23 mouse cellular contexts compared by ENCODE assay signal in the genomic region with DNA sequence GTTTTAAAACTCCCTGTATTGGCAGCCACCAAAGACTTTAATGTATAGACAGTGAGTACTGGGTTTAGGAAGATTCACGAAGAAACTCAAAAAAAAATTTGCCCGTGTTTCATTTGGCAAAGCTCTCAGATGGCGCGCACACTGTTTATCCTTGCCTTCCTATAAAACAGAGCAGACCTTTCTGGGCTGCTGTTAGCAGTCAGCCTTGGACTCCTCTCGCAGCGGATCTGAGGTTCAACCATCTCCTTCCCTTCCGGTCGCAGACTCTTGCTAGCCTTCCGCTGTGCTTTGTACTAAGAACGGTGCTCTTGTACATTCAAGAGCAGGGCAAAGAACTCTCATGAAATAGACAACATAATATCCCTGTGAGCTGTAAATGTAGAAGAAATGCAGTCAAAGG. TPM values are rescaled to one million over a fixed set of nuclear protein-coding genes. Genes with fewer than 3 reads are reported as not detected.
"Had no signal": no experiment of that assay in that cellular context is flagged by ENCODE, and none has a peak within 500 bp of the region (broad histone marks: within the 10 kb centered on the region; RNA-seq: fewer than 3 reads in every experiment).

No protein-coding gene starts in this region.

- H3K27me3 ChIP-seq: kidney, embryonic 15.5 days; lung, embryonic 15.5 days; midbrain, embryonic 15.5 days; neural tube, embryonic 12.5 days; neural tube, embryonic 15.5 days had no signal

- H3K4me3 ChIP-seq: kidney, embryonic 15.5 days; lung, embryonic 15.5 days; midbrain, embryonic 15.5 days; neural tube, embryonic 12.5 days; neural tube, embryonic 15.5 days had no signal

- ATAC-seq: liver, postnatal 0 days; midbrain, embryonic 15.5 days had no signal

- H3K4me2 ChIP-seq: kidney, embryonic 15.5 days; liver, embryonic 11.5 days; lung, embryonic 15.5 days; midbrain, embryonic 11.5 days; midbrain, embryonic 15.5 days; neural tube, embryonic 12.5 days; neural tube, embryonic 15.5 days had no signal

- H3K9me3 ChIP-seq: kidney, embryonic 15.5 days; lung, embryonic 15.5 days; midbrain, embryonic 15.5 days; neural tube, embryonic 12.5 days; neural tube, embryonic 15.5 days had no signal

- H3K27ac ChIP-seq: kidney, embryonic 15.5 days; liver, embryonic 14.5 days; lung, embryonic 15.5 days; midbrain, embryonic 15.5 days; neural tube, embryonic 12.5 days; neural tube, embryonic 15.5 days; stomach, postnatal 0 days had no signal

- H3K9ac ChIP-seq: kidney, embryonic 15.5 days; liver, embryonic 14.5 days; liver, postnatal 0 days; lung, embryonic 15.5 days; midbrain, embryonic 15.5 days; neural tube, embryonic 12.5 days; neural tube, embryonic 15.5 days had no signal

- H3K4me1 ChIP-seq: kidney, embryonic 15.5 days; lung, embryonic 15.5 days; midbrain, embryonic 15.5 days; neural tube, embryonic 12.5 days; neural tube, embryonic 15.5 days had no signal

- DNase-seq: kidney, adult 8-10 months; kidney, postnatal 10 days; kidney, postnatal 36 days; left cerebral cortex, postnatal 4 days; liver, postnatal 0 days; lung, postnatal 14 days; lung, postnatal 4 days; right cerebral cortex, adult 18-20 months; right cerebral cortex, postnatal 14 days; right cerebral cortex, postnatal 4 days; thymus, adult 2 months; thymus, postnatal 14 days; thymus, postnatal 4 days had no signal

- H3K36me3 ChIP-seq: kidney, embryonic 15.5 days; lung, embryonic 15.5 days; midbrain, embryonic 15.5 days; neural tube, embryonic 12.5 days; neural tube, embryonic 15.5 days had no signal

RNA-seq across cellular contexts. Expression of a gene that starts 39.0 kb away (rescaled TPM):
- polyA plus RNA-seq: kidney, embryonic 15.5 days; liver, postnatal 0 days; lung, embryonic 15.5 days; stomach, embryonic 14.5 days; stomach, postnatal 0 days; thymus, adult 2 months had no signal

RNA-seq across cellular contexts. Expression of a gene that starts 47.7 kb away (rescaled TPM):
- polyA plus RNA-seq: liver, postnatal 0 days; lung, embryonic 15.5 days; midbrain, embryonic 11.5 days; stomach, embryonic 14.5 days; stomach, postnatal 0 days had no signal

RNA-seq across cellular contexts. Expression of a gene that starts 54.4 kb away (rescaled TPM):
- polyA plus RNA-seq: liver, postnatal 0 days; lung, embryonic 15.5 days; midbrain, embryonic 11.5 days; midbrain, embryonic 15.5 days; stomach, embryonic 14.5 days; stomach, postnatal 0 days; thymus, adult 2 months had no signal

RNA-seq across cellular contexts. Expression of a gene that starts 59.0 kb away (rescaled TPM):
- polyA plus RNA-seq: liver, postnatal 0 days; lung, embryonic 15.5 days; midbrain, embryonic 11.5 days; midbrain, embryonic 15.5 days; stomach, embryonic 14.5 days; stomach, postnatal 0 days; thymus, adult 2 months had no signal
